Mouse (Mus musculus): ENCODE results near the gene Tle2.
A peak's percentile ranks its signal among the peaks of the same experiment; 100 is the strongest.

The Tle2 gene

GRCm38 (mm10) chr10:81575208-81575631, 859 bp downstream of the Tle2 start:
- peak in 1 of 2 experiments; percentile 40 for DNase-seq

GRCm38 (mm10) chr10:81575695-81576094, 1.3 kb downstream of the Tle2 start:
- no peak for DNase-seq

- DNase-seq, result no peak
Observed at GRCm38 (mm10) chr10:81579967-81580366, 5.6 kb downstream of the Tle2 start.

- DNase-seq, result no peak
Observed at GRCm38 (mm10) chr10:81580441-81581070, 6.2 kb downstream of the Tle2 start.

GRCm38 (mm10) chr10:81583347-81583746, 9.0 kb downstream of the Tle2 start:
- DNase-seq, result no peak

GRCm38 (mm10) chr10:81588739-81589138, 14.4 kb downstream of the Tle2 start:
- DNase-seq, result no peak

GRCm38 (mm10) chr10:81591846-81592245, 17.5 kb downstream of the Tle2 start:
- no peak for DNase-seq

- DNase-seq, result no peak
Observed at GRCm38 (mm10) chr10:81592631-81593030, 18.3 kb downstream of the Tle2 start.

GRCm38 (mm10) chr10:81593223-81593622, 18.9 kb downstream of the Tle2 start:
- no peak for DNase-seq

GRCm38 (mm10) chr10:81593935-81594334, 19.6 kb downstream of the Tle2 start:
- no peak for DNase-seq

GRCm38 (mm10) chr10:81595599-81595998, 21.2 kb downstream of the Tle2 start:
- no peak for DNase-seq

GRCm38 (mm10) chr10:81596611-81597010, 22.2 kb downstream of the Tle2 start:
- no peak for DNase-seq

- peak in 1 of 2 experiments; percentile 67 for DNase-seq
Observed at GRCm38 (mm10) chr10:81597137-81597950, 23.0 kb downstream of the Tle2 start.

- DNase-seq, result no peak
Observed at GRCm38 (mm10) chr10:81598342-81598741, 24.0 kb downstream of the Tle2 start.

GRCm38 (mm10) chr10:81598871-81599270, 24.5 kb downstream of the Tle2 start:
- DNase-seq, result no peak

- DNase-seq, result peak in 1 of 2 experiments; percentile 47
Observed at GRCm38 (mm10) chr10:81599630-81600029, 25.3 kb downstream of the Tle2 start.

- DNase-seq, result no peak
Observed at GRCm38 (mm10) chr10:81600096-81600495, 25.7 kb downstream of the Tle2 start.

GRCm38 (mm10) chr10:81600738-81601203, 26.4 kb downstream of the Tle2 start, which contains the start of gene Tle6:
Tle6 (minus strand) TSS chr10:81601073.
- peak; percentile 88 to 95 for DNase-seq

GRCm38 (mm10) chr10:81601396-81601905, 27.1 kb downstream of the Tle2 start:
- DNase-seq, result no peak

- peak in 1 of 2 experiments; percentile 52 for DNase-seq
Observed at GRCm38 (mm10) chr10:81602741-81603151, 28.4 kb downstream of the Tle2 start.

- DNase-seq, result no peak
Observed at GRCm38 (mm10) chr10:81604019-81604967, 29.9 kb downstream of the Tle2 start.

- peak; percentile 79 to 83 for DNase-seq
Observed at GRCm38 (mm10) chr10:81604968-81605665, 30.8 kb downstream of the Tle2 start.

All from thymus, adult 18-20 months (tissue).